Mouse (Mus musculus) cerebral cortex, adult 2 months (tissue): Measurements from ENCODE around the gene Olfr406.

Experiments
- WGBS: fragments of 180-500 bp; shearing (Covaris S2); methylation state at CpG from one replicate; pipeline ENCODE4 v1.1.7; 2018; 5-methylcytosine and 5-hydroxymethylcytosine counted together

Gene Olfr406

GRCm38 (mm10) chr11:74259508-74259907 is at the start of gene Olfr406:
TSS of gene Olfr406 (plus strand) at chr11:74259808.
- 40% methylated on average over 2 of the region's 2 CpGs for WGBS

GRCm38 (mm10) chr11:74211279-74211678 is 48.3 kb upstream of the Olfr406 start, which contains the start of gene Olfr43:
TSS of gene Olfr43 (minus strand) at chr11:74211379.
- 57% methylated on average over 1 of the region's 1 CpGs for WGBS

GRCm38 (mm10) chr11:74241201-74241600 is 18.4 kb upstream of the Olfr406 start:
- 87% methylated on average over 3 of the region's 3 CpGs for WGBS

- WGBS: 48% methylated on average over 2 of the region's 2 CpGs
Measured at GRCm38 (mm10) chr11:74283436-74283835, 23.8 kb downstream of the Olfr406 start, which contains the start of gene Olfr59. TSS of gene Olfr59 (plus strand) at chr11:74283736.

- WGBS: 67% methylated on average over 2 of the region's 2 CpGs
Measured at GRCm38 (mm10) chr11:74287256-74287655, 27.6 kb downstream of the Olfr406 start.
